Mouse (Mus musculus) spleen, adult 2 months (tissue): ENCODE data around the gene Cecr2. TPM values are rescaled to one million over a fixed set of nuclear protein-coding genes. Genes with fewer than 3 reads are reported as not detected.
"Not testable (repeated sequence)": the region's sequence is repeated elsewhere in the genome, so short reads cannot be mapped to it uniquely, and the experiment has no call there.

ENCODE experiments used
- DNase-seq, 2 experiments: peaks; one replicate each; pipeline versions ENCODE4 v3.0.0 to v3.0.0-alpha.2; 2012 to 2021; ENCODE audit warnings: low spot score in 2 of 2, low read depth in 1 of 2
- H3K27ac ChIP-seq: fragments of 200-500 bp; 2 replicates; pipeline ENCODE4 v1.5.1; 2012; ENCODE audit warnings: low read length, inconsistent platforms; ENCODE audit not compliant: insufficient read depth
- H3K27me3 ChIP-seq: fragments of 200-500 bp; 2 replicates; pipeline ENCODE4 v1.6.1; 2012; ENCODE audit warnings: mild to moderate bottlenecking, moderate library complexity, low read length, inconsistent platforms; ENCODE audit not compliant: control insufficient read depth, insufficient read depth
- H3K36me3 ChIP-seq: fragments of 200-500 bp; 2 replicates; pipeline ENCODE4 v1.6.1; 2012; ENCODE audit warnings: mild to moderate bottlenecking, low read length, inconsistent platforms; ENCODE audit not compliant: control insufficient read depth, insufficient read depth
- H3K4me1 ChIP-seq: fragments of 200-500 bp; 2 replicates; pipeline ENCODE4 v1.6.1; 2011; ENCODE audit warnings: inconsistent platforms; ENCODE audit not compliant: control insufficient read depth, insufficient read depth, insufficient read length
- H3K4me3 ChIP-seq: fragments of 200-500 bp; 2 replicates; pipeline ENCODE4 v1.5.1; 2011; ENCODE audit warnings: mild to moderate bottlenecking, inconsistent platforms; ENCODE audit not compliant: insufficient read depth, insufficient read length; ENCODE audit errors: extremely low read depth
- CTCF ChIP-seq: fragments of 200-500 bp; IDR thresholded peaks from 2 replicates; pipeline ENCODE4 v1.5.1; 2011; ENCODE audit warnings: mild to moderate bottlenecking, inconsistent platforms; ENCODE audit not compliant: insufficient read depth, insufficient read length, insufficient replicate concordance; ENCODE audit errors: extremely low read depth
- POLR2A ChIP-seq: fragments of 200-500 bp; IDR thresholded peaks from 2 replicates; pipeline ENCODE4 v1.6.1; 2011; ENCODE audit warnings: low read depth, low read length, inconsistent platforms
- WGBS: fragments of 180-500 bp; shearing (Covaris S2); methylation state at CpG from one replicate; pipeline ENCODE4 v1.1.7; 2018; 5-methylcytosine and 5-hydroxymethylcytosine counted together
- polyA plus RNA-seq: library from polyadenylated mRNA; depleted of rRNA; stranded (reverse); fragments of >200 nt; gene quantifications from 2 replicates; pipeline ENCODE4 v1.2.3, GENCODE M21; 2012; rRNA removed

Gene Cecr2
- polyA plus RNA-seq, 1 experiment, result 9.1 TPM

DNA sequence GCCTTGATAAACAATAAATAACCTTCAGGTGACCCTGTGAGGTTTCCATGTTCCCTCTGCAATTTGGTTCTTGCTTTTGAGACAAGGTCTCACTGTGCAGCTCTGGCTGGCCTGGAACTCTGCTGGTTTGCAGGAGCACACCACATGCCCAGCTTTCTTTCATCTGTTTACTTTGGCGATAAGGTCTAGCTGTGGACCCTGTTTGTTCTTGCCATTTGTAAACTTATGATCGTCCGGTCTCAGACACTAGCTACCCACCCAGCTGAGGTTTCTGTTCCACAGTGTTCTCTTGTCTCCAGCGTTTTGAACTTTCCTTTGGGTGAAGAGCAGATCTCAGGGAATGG, 141.5 kb downstream of the Cecr2 start:
- no peak overlapping the region for H3K4me3 ChIP-seq
- peaks cover 41% of the 10 kb centered on the region for H3K36me3 ChIP-seq
- no peaks in the 10 kb centered on the region for H3K4me1 ChIP-seq
- H3K27me3 ChIP-seq, result no peaks in the 10 kb centered on the region
- no peak for TF ChIP-seq POLR2A
- no peak for DNase-seq
- WGBS, result 97% methylated on average over 4 of the region's 4 CpGs
- no peak overlapping the region for H3K27ac ChIP-seq

DNA sequence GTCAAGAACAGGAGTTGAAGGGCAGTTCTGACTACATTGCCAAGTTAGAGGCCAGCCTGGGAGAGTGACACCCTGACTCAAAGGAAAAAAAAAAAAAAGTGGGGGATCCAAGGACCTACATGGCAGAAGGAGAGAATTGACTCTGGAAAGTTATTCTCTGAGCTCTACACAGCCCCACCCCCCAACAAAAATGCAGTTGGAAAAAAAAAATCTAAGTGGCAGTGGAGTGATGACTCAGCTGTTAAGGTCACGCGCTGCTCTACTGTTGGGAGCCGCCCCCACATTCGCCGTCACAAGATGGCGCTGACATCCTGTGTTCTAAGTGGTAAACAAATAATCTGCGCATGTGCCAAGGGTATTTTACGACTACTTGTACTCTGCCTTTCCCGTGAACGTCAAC, 145.8 kb downstream of the Cecr2 start:
- DNase-seq, H3K27ac ChIP-seq, H3K27me3 ChIP-seq, H3K4me1 ChIP-seq, H3K4me3 ChIP-seq: not testable (repeated sequence)
- WGBS, result 96% methylated on average over 10 of the region's 10 CpGs
- peaks cover 18% of the 10 kb centered on the region for H3K36me3 ChIP-seq

DNA sequence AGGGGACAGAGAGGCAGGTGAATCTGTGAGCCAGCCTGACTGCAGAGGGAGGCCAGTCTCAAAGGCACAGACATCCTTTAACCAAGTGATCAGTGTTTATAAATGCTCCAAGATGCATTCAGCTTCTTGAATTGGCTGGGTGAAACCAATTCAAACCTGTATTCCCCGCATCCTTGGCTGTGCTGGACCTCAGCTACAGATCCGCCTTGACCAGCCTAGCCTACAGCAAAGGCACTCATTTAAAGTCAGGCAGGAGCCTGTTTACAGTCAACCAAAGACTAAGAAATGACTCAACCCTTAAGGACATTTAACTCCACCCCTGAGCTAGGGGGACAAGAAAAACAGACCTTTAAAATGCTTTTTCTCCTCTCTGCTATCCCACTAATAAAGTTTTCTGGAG, 153.1 kb downstream of the Cecr2 start:
- Histone ChIP-seq H3K36me3 (peaks cover 19% of the 10 kb centered on the region), H3K27ac (no peak overlapping the region), H3K4me1 (peaks cover 5% of the 10 kb centered on the region; the same call in 1 of the 2 replicates), H3K4me3 (no peak overlapping the region), H3K27me3 (no peaks in the 10 kb centered on the region)
- TF ChIP-seq POLR2A (no peak), CTCF (no peak)
- 99% methylated on average over 2 of the region's 2 CpGs for WGBS
- no peak for DNase-seq

DNA sequence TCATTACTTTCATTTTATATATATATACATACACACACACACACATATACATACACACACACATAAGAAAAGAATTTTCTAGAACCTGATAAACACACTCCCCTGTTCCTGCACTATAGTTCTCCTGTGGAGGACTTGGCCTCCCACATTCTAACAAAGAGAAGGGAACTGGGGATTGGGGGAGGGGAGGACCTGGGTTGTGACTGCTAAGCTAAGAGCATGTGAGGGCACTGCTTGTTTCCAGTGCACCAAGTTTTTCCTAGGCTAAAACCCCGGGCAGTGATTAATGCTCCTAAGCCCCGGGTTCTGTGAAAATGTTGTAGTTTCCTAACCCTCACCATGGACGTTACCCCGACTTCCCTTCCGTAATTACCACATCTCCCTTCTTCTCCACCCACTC, 154.0 kb downstream of the Cecr2 start:
- peaks cover 5% of the 10 kb centered on the region; the same call in 1 of the 2 replicates for H3K4me1 ChIP-seq
- H3K4me3 ChIP-seq, result no peak overlapping the region
- DNase-seq, result no peak
- H3K27me3 ChIP-seq, result no peaks in the 10 kb centered on the region
- no peak for TF ChIP-seq POLR2A
- no peak for TF ChIP-seq CTCF
- 73% methylated on average over 5 of the region's 5 CpGs for WGBS
- no peak overlapping the region for H3K27ac ChIP-seq
- H3K36me3 ChIP-seq, result peaks cover 19% of the 10 kb centered on the region

Other genes with a start within 250 kb of the Cecr2 start
- 93.1 and 98.3 TPM in 2 replicates for gene Il17ra, start 203.1 kb upstream of the Cecr2 start, polyA plus RNA-seq
- 0.14 and 0.59 TPM in 2 replicates for gene Tmem121b, start 172.6 kb upstream of the Cecr2 start, polyA plus RNA-seq
- 25.2 and 25.3 TPM in 2 replicates for gene Hdhd5, start 135.1 kb upstream of the Cecr2 start, polyA plus RNA-seq
- 0.14 and 0.25 TPM in 2 replicates for gene Slc25a18, start 107.2 kb downstream of the Cecr2 start, polyA plus RNA-seq
- gene Atp6v1e1, start 156.4 kb downstream of the Cecr2 start, polyA plus RNA-seq, result 59.8 and 73.7 TPM in 2 replicates
- 13.5 and 18.0 TPM in 2 replicates for gene Bcl2l13, start 169.8 kb downstream of the Cecr2 start, polyA plus RNA-seq